Mouse (Mus musculus): ENCODE data around the gene Mst1.

DNA sequence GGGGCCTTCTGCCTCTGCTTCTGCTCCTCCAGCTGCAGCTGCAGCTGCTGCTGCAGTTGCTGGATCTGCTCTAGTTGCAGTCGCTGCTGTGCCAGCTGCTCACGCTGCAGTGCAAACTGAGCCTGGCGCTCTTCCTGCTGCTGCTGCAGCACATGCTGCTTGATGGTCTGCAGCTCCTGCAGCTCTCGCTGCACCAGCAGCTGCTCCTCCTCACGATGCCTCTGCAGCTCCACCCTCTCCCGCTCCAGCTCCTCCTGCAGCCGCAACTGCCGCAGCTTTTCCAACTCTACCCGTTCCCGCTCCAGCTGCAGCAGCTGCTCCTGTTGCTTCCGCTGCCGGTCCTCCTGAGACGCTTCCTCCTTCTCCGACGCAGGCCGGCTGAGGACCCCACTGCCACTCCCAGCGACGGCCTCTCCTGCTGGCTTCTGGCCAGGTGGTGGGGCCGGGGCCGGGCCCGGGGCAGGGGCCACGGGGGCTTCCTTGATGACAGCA, 30.9 kb downstream of the Mst1 start:
- TF ChIP-seq CTCF (IDR thresholded peaks at IDR 0.05; ENCODE audit: insufficient read depth, low read depth, low read length), result no peak
- TF ChIP-seq POLR2A (IDR thresholded peaks at IDR 0.05; ENCODE audit: insufficient read depth, low read depth, low read length), result no peak

Measured in olfactory bulb, adult 2 months (tissue).